Mouse (Mus musculus) spleen, postnatal 14 days (tissue): Measurements from ENCODE around the gene Sdk1.
A peak's percentile ranks its signal among the peaks of the same experiment; 100 is the strongest.

Experiments used
- DNase-seq, 2 experiments: peaks; one replicate each; pipeline ENCODE4 v3.0.0; 2021 to 2022; ENCODE audit warnings: low spot score in 2 of 2

Sdk1 gene

DNA sequence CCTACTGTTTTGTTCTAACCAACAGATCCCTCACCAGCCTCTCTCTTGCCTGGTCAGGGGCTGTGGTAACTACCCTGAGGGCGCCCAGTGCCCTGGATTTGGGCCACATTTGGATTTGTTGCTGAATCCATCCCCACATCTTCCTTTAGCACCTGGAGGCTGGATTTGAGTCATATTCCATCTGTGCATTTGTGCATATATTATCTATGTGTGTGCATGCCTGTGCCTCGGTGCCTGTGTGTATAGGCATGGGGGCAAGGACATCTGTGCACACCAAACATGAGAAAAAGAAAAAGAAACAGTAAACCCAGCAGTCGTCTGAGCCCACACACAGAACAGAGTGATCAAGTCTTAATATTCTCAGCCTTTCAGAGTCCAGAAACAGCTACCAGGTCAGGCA lies 752.9 kb downstream of the Sdk1 start:
- no peak for DNase-seq

GRCm38 (mm10) chr5:142000247-142000646 lies 759.0 kb downstream of the Sdk1 start:
- DNase-seq = no peak

GRCm38 (mm10) chr5:142001131-142001530 lies 759.8 kb downstream of the Sdk1 start:
- no peak for DNase-seq

DNA sequence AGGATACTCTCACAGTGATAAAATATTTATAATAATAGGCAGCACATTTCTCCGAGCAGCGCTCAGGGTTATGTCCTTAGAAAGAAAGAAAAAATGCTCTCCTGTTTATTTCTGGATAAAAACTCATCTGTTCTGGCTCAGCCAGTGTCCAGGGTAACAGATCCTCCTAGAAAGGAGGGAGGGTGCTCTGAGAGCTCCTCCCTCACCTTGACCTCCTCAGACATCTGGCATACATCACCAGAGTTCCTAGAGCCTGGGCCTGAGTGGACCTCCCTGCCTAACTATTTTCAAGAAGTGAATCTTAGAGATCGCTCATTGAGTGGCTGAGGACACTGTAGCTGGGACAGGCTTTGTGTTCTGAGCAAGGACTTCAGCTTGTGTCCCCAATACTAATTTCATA lies 760.7 kb downstream of the Sdk1 start:
- DNase-seq = no peak

- no peak for DNase-seq
Measured at GRCm38 (mm10) chr5:142010189-142010588, 768.9 kb downstream of the Sdk1 start.

DNA sequence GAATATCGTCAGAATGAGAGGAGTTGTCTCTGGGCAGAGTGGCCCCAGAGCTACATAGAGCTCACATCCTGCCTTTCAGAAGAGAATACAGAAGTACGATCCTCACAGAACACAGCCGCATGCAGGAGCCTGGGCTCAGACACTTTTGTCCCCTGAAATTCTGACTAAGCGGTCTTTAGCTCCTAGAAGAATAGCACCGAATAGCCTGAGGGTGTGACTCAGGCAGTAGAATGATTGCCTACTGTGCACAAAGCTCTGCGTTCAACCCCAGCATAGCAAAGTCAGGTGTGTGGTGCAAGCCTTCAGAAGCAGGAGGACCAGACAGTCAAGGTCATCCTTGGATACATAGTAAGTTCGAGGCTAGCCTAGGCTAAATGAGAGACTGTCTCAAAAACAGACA lies 775.7 kb downstream of the Sdk1 start:
- DNase-seq = no peak

- no peak for DNase-seq
Measured at GRCm38 (mm10) chr5:142022877-142023580, 781.7 kb downstream of the Sdk1 start.

DNA sequence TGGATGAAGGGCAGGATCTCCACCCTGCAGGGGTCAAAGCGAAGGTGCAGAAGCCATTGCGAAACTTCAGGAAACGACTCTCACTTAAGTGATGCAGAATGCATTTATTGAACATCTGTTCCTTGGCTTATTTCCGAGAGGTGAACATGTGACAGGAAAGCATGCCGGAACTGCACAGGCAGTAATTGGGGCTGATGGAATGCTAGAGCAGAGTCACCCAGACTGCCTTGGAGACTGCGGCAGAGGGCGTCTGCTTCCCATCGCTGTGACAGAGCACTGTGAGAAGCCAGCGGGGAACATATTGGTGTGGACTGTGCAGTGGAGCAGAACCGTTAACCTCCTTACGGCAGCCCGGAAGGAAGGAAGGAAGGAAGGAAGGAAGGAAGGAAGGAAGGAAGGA lies 783.2 kb downstream of the Sdk1 start:
- no peak for DNase-seq

- no peak for DNase-seq
Measured at GRCm38 (mm10) chr5:142036536-142036935, 795.2 kb downstream of the Sdk1 start.

DNA sequence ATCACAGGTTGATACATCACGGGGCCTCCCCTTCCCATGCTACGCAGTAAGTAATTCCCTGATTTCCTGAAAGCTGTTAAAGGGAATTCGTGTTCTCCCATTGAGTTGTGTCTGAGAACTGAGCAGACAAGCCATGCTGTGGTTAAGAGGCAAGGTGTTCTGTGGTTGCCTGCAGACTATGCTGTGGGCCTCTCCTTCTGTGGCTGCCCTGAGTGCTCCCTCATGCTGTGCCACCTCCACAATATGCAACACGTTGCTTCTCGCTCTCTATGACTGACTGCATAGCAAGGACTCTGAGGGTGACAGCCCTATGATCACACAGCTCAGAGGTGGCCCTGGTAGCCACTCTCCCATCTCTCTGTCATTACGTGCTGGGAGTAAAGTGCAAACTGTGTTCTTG lies 797.9 kb downstream of the Sdk1 start:
- no peak for DNase-seq

GRCm38 (mm10) chr5:142039891-142040530 lies 798.7 kb downstream of the Sdk1 start:
- peak in 1 of 2 experiments; percentile 11 for DNase-seq

GRCm38 (mm10) chr5:142041226-142041802 lies 800.0 kb downstream of the Sdk1 start:
- DNase-seq = no peak

DNA sequence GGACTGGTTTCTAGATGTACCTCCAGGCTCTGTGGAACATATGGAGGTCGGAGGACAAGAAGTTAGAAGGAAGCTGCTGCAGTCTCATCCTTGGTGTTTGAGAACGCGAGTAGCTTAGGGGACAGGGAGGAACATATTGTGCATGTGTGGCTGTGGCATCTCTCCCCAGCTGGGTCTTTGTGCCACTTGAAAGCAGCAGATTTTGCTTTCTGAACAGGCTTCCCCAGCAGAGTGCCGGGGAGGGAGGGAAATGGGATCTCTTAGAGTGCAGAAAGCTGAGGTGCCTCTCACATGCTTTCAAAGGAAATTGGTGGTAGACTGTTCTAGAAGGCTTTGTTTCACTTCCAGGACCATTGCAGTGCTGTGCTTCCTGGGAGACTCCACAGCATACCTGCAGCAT lies 820.5 kb downstream of the Sdk1 start:
- no peak for DNase-seq

GRCm38 (mm10) chr5:142071322-142071721 lies 830.0 kb downstream of the Sdk1 start:
- no peak for DNase-seq

GRCm38 (mm10) chr5:142073901-142074300 lies 832.6 kb downstream of the Sdk1 start:
- no peak for DNase-seq

- DNase-seq = no peak
Measured at GRCm38 (mm10) chr5:142074561-142075500, 833.5 kb downstream of the Sdk1 start.

- no peak for DNase-seq
Measured at GRCm38 (mm10) chr5:142080661-142081060, 839.4 kb downstream of the Sdk1 start.

- no peak for DNase-seq
Measured at GRCm38 (mm10) chr5:142081076-142081475, 839.8 kb downstream of the Sdk1 start.

GRCm38 (mm10) chr5:142096377-142096841 lies 855.1 kb downstream of the Sdk1 start:
- DNase-seq = no peak

DNA sequence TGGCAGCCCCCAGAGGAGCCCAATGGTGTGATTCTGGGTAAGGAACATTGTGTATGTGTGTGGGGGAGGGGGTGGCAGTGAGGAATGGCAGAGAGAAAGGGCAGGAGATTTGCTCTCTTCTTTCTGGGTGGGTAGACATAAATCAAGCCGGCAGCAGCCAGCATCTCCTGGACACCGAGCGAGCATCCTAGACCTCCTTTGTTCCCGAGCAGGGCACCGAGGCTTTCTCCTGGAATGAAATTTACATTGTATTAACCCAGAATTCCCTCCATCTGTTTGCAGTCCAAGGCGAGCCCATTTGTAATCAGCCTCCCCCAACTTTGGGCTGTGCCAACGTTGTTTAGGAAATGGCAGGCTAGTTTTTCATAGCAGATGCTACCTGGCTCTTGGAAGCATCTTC lies 858.9 kb downstream of the Sdk1 start:
- DNase-seq = no peak

DNA sequence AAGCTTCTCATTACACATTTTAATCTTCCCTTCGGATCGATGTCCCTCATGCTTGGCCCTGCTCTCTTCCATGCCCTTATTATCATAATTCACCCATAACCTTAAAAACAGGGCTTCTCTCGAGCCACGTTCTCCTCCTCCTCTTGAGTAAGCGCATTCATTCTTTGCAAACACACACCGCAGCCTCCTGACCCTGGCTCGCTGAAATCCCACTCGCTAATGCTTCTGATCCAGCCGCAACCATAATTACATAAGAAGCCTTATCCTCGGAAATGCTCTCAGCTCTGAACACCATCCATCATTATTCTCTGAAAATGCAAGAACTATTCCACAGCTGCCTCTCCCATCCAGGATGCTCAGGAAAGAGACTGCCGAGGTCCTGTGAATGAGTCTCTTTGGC lies 866.1 kb downstream of the Sdk1 start:
- no peak for DNase-seq

GRCm38 (mm10) chr5:142111989-142112388 lies 870.7 kb downstream of the Sdk1 start:
- DNase-seq = no peak
